Mouse (Mus musculus): Measurements from ENCODE around the gene Mreg. TPM values are rescaled to one million over a fixed set of nuclear protein-coding genes. Genes with fewer than 3 reads are reported as not detected.
"Not testable (repeated sequence)": the region's sequence is repeated elsewhere in the genome, so short reads cannot be mapped to it uniquely, and the experiment has no call there.

Gene Mreg
- 0.05 TPM in 1 of 2 replicates, not detected in the other for total RNA-seq (2017)

DNA sequence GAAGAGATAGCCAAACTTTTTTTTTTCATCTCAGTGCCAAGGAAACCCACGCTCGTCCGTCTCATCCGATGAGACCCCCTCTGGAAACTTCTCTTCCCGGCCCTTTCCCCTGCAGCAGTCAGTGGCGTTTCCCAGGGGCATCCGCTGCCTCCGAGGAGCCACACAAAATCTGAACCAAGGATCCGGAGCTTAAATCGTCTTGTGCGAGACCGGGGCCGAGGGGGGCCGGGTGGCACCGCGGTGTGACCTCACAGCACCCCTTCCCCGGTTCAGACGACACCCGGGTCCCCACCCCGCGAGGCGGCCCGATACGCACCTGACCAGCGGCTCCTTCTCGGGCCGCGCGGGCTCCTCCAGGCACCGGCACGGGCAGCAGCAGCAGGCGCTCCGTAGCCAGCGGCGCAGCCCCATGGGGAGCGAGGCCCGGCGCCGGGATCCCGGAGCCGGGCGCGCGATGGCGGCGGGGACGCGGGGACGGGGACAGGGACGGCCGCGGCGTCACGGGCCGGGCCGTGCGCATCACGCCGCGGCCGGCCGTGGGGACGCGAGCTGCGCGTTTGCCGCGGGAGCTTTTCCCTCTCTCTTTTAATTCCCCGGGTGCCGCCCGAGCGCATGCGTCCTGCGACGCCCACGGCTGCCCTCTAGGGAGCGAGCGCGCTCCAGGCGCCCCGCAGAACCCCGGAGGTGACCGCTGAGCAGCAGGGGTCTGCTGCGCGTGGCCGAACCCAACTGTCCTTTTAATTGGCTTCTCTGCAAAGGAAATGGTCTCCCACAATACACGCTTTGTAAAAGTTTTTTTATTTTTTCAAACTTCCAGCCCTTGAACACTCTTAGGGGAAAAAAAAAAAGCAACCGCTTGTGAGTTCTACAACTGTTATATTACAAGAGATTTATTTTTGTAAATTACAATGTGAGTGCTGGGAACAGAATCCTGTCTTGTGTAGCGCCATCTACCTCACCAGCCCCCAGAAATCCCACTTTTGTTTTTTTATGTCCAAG, at the start of gene Mreg:
Gene Mreg, minus strand, starts transcription at position 607 of the 999 bp plus-strand sequence.
- peak; percentile 82 for ATAC-seq (replicated peaks; ENCODE audit: low read depth, poor library complexity, severe bottlenecking)

DNA sequence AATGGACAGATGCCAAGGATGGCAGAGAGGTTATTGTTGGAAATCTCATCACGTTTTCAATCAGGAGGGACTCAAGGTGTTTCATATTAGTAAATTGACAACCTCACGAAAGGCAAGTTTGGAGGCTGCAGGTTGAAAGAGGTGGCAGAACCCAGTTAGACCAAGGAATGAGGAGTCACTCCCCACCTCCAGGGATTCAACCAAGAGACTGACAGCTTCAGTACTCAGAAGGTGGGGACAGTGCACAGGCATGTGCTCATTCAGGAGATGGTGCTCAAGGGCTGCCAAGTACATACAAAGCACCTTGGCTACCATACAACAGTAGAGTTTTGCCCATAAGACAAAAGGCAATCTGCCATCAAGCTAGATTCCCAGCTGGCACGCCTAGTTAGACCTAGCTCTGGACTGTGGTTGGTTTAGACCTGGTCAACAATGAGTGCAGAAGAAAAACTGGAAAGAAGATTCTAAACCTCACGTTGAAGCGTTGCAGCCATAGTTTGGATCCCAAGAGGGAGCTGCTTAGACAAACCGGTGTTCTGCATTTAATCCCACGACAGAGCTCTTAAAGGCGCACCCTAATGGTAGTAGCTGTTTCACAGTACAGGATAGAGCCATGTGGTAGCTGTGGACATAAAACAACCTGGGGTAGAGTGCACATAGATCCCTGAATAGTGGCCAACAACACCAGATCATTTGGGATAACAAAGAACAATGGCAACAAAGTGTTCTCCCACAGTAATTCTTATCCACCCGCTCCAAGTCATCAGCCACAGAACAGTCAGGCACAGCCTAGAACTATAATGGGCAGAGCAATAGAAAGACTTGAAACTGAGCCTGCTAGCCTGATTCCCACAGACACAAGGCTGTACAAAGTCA, 44.5 kb upstream of the Mreg start:
- no peak for ATAC-seq (replicated peaks; ENCODE audit: low read depth, poor library complexity, severe bottlenecking)

DNA sequence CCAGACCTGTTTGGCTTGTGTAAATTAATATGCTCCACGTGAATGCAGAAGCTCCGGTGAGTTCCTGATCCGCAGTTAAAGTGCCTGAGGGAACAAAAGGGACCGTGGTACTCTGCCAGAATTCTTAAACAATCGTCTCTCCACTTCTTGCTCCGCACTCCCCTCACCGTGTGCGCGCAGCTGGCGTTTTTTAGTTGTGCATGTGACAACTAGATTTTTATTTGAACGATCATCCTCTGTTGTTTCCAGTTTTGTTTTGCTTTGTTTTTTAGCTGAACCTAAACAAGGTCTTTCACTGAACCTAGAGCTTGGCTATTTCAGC, 43.7 kb upstream of the Mreg start:
- no peak for ATAC-seq (replicated peaks; ENCODE audit: low read depth, poor library complexity, severe bottlenecking)

DNA sequence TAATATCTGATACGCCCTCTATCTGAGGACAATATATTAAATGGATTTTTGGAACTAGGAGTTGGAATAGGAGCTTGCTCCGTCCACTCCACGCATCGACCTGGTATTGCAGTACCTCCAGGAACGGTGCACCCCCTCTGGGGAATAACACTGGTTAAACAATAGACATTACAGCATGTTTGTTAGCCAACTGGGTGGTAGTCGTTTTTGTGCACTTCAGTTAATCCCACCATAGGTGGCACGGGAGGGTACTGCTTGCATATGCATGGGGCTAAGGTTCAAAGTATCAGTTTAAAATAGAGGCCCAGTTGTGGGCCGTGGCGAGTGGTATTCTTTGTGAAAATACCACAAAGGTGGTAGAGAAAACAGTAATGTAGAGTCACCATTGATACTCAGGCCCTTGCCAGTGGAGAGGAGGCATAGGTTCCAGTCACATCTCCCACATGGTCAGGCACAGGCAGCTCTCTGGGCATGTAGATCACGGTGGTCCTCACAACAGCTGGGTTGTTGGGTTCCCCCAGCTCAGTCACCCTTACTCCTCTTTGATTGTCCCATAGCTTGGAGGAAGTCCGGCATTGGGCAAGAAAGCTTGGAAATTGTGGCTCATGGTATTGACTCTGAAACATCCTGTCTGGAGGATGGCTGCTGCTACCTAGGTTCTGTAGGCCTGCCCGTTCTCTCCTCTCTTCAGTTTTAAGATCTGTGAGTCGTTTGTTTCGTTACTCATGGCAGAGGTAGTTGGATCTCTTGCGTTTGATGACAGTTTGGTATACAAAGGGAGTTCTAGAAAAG, 43.2 kb upstream of the Mreg start:
- peak; percentile 80 for ATAC-seq (replicated peaks; ENCODE audit: low read depth, poor library complexity, severe bottlenecking)

DNA sequence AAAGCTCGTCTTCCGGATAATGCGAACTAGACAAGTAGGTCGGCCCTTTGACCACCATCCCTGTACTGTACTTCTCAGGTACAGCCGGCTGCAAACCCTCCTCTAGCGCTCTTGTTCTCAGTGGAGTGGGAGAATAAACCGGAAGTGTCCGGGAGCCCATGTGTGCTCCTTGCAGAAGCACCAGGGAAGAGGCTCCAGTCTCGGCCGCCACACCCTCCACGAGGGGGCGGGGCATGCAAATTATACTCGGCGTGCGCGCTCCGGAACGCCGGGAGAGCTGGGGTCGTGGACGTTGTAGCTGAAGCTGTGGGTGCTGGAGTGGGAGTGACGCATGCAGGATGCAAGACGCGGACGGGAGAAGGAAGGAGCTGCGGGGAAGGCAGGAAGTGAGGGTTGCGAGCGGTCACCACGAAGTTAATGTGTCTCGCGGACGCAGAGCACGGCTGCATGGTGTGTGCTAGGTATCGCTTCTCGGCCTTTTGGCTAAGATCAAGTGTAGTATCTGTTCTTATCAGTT, 42.5 kb upstream of the Mreg start:
- ATAC-seq (replicated peaks; ENCODE audit: low read depth, poor library complexity, severe bottlenecking) = peak; percentile 75

DNA sequence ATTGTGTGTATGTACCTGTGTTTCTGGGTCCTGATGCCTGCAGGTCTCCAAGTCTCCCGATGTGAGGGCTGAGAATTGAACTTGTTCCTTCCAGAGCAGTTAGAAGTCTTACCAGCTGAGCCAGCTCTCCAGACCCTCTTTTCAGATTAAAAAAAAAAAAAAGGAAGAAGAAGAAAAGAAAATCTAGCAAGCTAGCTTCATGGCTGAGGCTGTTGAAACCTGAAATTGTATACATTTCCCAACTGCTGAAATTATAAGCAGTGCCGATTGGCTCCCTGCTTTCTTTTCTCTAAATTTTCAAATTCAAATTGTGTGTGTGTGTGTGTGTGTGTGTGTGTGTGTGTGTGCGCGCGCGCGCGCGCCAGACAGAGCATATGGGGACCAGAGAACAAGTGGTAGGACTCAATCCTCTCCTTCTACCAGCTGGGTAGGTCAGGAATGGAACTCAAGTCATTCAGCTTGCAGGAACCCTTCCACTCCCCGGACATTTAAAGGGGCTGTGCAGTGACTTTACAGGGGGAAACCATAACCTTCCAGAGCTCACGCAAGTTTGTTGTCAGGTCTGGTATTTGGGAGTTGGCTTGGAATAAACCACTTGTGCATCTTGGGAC, 41.9 kb upstream of the Mreg start:
- ATAC-seq (replicated peaks; ENCODE audit: low read depth, poor library complexity, severe bottlenecking) = no peak

DNA sequence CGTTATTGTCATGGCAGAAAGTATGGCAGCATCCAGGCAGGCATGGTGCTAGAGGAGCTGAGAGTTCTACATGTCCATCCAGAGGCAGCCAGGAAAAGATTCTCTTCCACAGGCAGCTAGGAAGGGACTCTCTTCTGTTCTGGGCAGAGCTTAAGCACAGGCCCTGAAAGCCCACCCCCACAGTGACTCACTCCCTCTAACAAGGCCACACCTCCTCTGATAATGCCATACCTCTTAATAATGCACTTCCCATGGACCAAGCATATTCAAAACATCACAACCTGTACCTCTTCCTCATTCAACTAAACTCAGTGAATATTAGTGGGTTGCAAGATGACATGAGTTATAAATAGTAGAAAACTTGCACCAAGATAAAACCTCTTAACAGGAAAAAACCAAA, 39.7 kb upstream of the Mreg start:
- no peak for ATAC-seq (replicated peaks; ENCODE audit: low read depth, poor library complexity, severe bottlenecking)

DNA sequence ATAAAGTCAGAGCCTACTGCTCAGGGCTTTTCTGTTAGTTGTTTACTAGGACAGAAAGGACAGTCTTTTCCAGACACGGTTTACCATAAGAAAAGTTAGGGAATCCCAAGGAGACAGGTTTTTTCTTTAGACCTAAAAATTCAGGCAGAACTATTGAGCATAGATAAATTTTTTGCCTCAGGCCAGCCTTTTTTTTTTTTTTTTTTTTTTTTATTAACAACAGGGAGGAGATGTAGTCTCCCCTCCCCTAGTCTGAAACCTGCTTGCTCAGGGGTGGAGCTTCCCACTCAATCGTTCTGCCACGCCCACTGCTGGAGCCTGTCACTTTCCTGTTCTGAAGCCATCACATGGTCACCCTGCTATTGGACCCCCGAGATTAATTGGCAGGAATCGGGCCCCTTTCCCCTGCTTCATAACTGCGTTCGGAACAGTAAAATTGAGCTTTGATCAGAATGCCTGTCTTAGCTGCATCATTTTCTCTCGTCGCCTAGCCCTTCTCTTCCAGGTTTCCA, 36.2 kb upstream of the Mreg start:
- not testable (repeated sequence) for ATAC-seq (replicated peaks; ENCODE audit: low read depth, poor library complexity, severe bottlenecking)

DNA sequence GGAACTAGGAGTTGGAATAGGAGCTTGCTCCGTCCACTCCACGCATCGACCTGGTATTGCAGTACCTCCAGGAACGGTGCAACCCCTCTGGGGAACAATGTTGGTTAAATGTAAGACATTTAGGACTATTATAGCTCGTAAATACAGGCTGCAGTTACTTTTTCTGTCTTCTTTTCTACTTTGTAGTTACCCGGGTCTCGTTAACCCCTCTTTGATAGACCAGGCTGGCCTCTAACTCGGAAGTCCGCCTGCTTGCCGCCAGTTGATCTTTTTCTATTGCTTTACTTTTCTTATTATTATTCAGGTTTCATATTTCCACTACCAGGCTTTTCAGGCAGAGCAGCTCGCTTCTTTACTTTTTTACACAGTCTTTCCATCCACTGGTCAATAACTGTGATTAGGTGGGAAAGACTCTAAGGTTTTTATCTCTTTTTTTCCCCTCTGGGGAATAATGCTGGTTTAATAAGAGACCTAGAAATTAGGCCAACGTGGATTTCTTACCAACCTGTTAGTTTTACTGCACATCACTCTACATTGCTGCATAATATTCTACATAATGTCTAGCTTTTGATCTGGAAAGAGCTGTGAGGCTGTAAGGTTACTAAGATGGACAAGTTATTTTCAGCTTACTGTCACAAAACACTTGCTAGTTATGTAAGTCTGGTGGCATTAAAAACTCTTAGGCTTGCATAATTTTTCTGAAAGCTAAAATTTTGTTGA, 32.4 kb upstream of the Mreg start:
- ATAC-seq (replicated peaks; ENCODE audit: low read depth, poor library complexity, severe bottlenecking) = peak; percentile 77

DNA sequence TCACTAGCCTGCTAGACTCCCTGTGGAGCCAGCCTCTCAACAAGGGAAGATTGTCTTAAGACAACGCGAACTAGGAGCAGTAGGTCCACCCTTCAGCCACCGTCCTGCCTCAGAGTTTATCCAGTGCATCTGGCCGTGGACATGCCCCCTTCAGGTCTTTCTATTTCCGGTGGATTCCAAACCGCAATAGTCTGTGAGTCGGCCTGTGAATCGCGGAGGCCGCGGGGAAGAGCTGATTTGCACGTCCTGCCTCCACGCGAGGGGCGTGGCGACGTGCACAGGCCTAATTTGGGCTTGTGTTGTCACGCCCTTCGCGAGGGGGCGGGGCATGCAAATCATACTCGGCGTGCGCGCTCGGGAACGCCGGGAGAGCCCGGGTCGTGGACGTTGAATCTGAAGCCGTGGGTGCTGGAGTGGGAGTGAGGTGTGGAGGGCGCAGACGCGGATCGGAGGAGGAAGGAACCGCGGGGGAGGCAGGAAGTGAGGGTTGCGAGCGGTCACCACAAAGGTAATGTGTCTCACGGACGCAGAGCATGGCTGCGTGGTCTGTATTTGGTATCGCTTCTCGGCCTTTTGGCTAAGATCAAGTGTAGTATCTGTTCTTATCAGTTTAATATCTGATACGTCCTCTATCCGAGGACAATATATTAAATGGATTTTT, 31.7 kb upstream of the Mreg start:
- ATAC-seq (replicated peaks; ENCODE audit: low read depth, poor library complexity, severe bottlenecking) = peak; percentile 90

DNA sequence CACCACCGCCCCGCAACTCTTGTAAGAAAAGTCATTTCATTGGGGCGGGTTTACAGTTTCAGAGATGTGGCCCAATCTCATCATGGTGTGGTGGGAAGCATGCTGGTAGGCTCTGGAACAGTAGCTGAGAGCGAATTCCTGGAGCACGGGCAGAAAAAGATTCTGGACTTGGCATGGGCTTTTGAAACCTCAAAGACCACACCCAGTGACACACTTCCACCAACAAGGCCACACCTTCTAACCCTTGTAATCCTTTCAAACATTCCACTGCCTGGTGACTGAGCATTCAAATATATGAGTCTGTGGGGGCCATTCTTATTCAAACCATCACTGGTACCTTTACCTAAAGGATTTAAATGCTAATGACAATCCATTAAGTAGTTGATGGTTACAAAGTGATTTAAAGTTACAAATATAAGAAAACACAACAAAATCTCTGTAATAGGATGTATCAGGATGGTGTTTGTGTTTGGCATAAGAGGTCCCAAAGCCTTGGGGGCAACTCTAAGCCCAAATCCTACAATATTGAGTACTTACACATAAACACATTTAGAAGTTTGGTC, 30.6 kb upstream of the Mreg start:
- ATAC-seq (replicated peaks; ENCODE audit: low read depth, poor library complexity, severe bottlenecking) = no peak

DNA sequence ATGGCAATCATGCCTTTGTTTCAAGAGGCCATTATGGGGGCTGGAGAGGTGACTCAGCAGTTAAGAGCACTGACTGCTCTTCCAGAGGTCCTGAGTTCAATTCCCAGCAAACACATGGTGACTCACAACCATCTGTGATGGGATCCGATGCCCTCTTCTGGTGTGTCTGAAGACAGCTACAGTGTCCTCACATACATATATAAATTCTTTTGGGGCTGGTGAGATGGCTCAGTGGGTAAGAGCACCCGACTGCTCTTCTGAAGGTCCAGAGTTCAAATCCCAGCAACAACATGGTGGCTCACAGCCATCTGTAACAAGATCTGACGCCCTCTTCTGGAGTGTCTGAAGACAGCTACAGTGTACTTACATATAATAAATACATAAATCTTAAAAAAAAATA, 27.0 kb upstream of the Mreg start:
- not testable (repeated sequence) for ATAC-seq (replicated peaks; ENCODE audit: low read depth, poor library complexity, severe bottlenecking)

DNA sequence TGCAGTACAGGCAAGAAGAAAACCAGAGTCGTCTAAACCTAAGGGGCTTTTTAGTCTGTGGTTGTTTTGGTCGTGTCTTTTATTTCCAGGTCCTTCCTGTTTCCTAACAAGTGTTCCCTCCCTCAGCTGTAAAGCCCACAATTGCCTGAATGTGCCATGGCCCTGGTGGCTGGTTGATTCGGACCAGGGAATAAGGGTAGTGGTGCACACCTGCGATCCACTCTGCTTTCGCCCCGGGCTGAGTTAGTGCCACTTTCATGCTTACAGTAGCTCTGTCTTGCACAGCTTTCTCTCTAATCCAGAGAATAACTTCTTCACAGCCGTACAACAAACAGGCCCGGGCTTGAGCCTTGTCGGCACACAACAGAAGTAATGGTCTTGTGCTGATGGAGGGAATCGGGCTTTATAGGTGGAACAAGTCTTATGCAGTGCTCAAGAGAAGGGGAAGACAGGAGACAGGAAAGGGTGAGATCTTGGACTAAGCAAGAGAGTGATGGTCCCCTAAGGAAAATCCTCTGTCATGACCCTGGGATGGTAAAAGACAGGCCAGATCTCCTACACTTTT, 26.0 kb upstream of the Mreg start:
- no peak for ATAC-seq (replicated peaks; ENCODE audit: low read depth, poor library complexity, severe bottlenecking)

DNA sequence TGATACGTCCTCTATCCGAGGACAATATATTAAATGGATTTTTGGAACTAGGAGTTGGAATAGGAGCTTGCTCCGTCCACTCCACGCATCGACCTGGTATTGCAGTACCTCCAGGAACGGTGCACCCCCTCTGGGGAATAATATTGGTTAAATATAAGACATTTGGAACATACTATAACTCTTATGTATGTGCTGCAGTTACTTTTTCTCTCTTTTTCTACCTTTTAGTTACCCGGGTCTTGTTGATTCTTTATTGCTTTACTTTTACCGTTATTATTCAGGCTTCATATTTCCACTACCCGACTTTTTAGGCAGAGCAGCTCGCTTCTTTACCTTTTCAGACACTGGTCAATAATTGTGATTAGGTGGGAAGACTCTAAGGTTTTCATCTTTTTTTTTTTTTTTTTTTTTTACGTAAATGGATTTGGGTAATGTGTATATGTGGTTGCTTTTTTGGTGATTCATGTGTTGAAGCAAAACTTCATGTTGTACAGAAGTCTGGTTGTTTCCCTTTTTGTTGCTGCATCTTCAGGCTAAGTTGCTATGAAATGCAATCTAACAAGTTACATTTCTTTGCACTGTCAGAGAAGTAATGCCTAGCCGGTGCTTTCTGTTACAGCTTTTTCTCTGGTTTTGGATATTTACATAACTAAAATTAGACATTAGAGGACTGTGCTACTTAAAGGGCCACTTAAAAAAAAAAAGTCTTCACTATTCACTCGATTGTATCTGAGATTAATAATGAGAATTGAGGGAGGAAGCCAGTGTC, 25.1 kb upstream of the Mreg start:
- ATAC-seq (replicated peaks; ENCODE audit: low read depth, poor library complexity, severe bottlenecking) = peak; percentile 36

DNA sequence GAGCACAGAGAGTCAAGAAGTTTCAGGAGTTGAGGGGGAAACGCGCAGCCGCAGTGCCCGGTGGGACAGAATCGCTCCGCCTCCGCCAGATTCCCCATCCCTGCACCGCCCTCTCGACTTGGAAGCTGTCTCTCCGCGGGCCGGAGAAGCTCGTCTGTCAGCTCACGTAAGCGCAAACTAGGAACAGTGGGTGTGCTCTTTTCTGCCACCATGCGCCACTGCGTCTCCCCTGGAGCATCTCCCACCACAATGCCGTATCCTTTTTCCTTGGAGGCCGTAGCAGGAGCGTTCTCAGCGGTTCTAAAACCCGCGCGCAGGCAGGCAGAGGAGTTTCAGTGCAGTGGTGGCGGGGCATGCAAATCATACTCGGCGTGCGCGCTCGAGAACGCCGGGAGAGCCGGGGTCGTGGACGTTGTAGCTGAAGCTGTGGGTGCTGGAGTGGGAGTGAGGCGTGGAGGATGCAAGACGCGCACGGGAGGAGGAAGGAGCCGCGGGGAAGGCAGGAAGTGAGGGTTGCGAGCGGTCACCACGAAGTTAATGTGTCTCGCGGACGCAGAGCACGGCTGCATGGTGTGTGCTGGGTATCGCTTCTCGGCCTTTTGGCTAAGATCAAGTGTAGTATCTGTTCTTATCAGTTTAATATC, 24.4 kb upstream of the Mreg start:
- peak; percentile 91 for ATAC-seq (replicated peaks; ENCODE audit: low read depth, poor library complexity, severe bottlenecking)

DNA sequence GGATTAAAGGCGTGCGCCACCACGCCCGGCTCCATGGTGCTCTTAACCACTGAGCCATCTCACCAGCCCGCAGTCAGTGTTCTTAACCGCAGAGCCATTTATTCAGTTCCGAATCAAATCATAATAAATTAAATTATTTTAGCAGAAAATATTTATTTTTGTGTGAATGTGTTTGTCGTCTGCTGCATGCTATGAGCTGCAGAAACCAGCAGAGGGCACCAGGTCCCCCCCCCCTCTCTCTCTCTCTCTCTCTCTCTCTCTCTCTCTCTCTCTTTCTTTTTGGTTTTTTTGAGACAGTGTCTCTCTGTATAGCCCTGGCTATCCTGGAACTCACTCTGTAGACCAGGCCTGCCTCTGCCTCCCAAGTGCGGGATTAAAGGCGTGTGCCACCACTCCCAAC, 20.5 kb upstream of the Mreg start:
- not testable (repeated sequence) for ATAC-seq (replicated peaks; ENCODE audit: low read depth, poor library complexity, severe bottlenecking)

Measured in common myeloid progenitor, adult 5-6 weeks (primary cell).